Mouse (Mus musculus) neural tube, embryonic 12.5 days (tissue): ENCODE measurements around the gene Rdh19. TPM values are rescaled to one million over a fixed set of nuclear protein-coding genes. Genes with fewer than 3 reads are reported as not detected.
"Not testable (repeated sequence)": the region's sequence is repeated elsewhere in the genome, so short reads cannot be mapped to it uniquely, and the experiment has no call there.

Experiments used
- ATAC-seq: fragments of 200-750 bp; cut with Nextera tagmentation; 2 replicates; pipeline ENCODE4 v1.8.0; 2017; ENCODE audit warnings: low read depth, mild to moderate bottlenecking, moderate TSS enrichment, moderate library complexity; ENCODE audit not compliant: low FRiP score
- H3K27ac ChIP-seq: fragments of 300-500 bp; sonication (generic); 2 replicates; pipeline ENCODE4 v1.5.1; 2016
- H3K27me3 ChIP-seq: fragments of 300-500 bp; sonication (generic); replicated peaks from 2 replicates; pipeline ENCODE4 v1.6.1; 2016; ENCODE audit warnings: mild to moderate bottlenecking
- H3K36me3 ChIP-seq: fragments of 300-500 bp; sonication (generic); 2 replicates; pipeline ENCODE4 v1.6.1; 2016; ENCODE audit warnings: mild to moderate bottlenecking
- H3K4me1 ChIP-seq: fragments of 300-500 bp; sonication (generic); 2 replicates; pipeline ENCODE4 v1.6.1; 2016
- H3K4me2 ChIP-seq: fragments of 300-500 bp; sonication (generic); replicated peaks from 2 replicates; pipeline ENCODE4 v1.6.1; 2016; ENCODE audit warnings: mild to moderate bottlenecking
- H3K4me3 ChIP-seq: fragments of 300-500 bp; sonication (generic); 2 replicates; pipeline ENCODE4 v1.5.1; 2016
- H3K9ac ChIP-seq: fragments of 300-500 bp; sonication (generic); 2 replicates; pipeline ENCODE4 v1.6.1; 2016; ENCODE audit warnings: mild to moderate bottlenecking
- H3K9me3 ChIP-seq: fragments of 300-500 bp; sonication (generic); 2 replicates; pipeline ENCODE4 v1.6.1; 2016; ENCODE audit warnings: mild to moderate bottlenecking
- WGBS: fragments of 180-500 bp; shearing (Covaris S2); methylation state at CpG from one replicate; pipeline ENCODE4 v1.1.7; 2016; 5-methylcytosine and 5-hydroxymethylcytosine counted together
- polyA plus RNA-seq: library from polyadenylated mRNA; unstranded; fragments of >200 nt; fragmentation: Nextera tagmentation; extraction: Ambion mirVana; gene quantifications from 2 replicates; pipeline ENCODE4 v1.2.1, GENCODE M21; 2016

Rdh19 gene
- polyA plus RNA-seq, 1 experiment from 2014 or later: not detected

- no peak overlapping the region for H3K4me3 ChIP-seq
- no peaks in the 10 kb centered on the region for H3K27me3 ChIP-seq
- WGBS: 87% methylated on average over 2 of the region's 2 CpGs
- ATAC-seq: no peak
- no peaks in the 10 kb centered on the region for H3K36me3 ChIP-seq
- H3K27ac ChIP-seq: no peak overlapping the region
- H3K9me3 ChIP-seq: peaks cover 6% of the 10 kb centered on the region; the same call in 1 of the 2 replicates
- H3K9ac ChIP-seq: no peak overlapping the region
- H3K4me2 ChIP-seq: no peak overlapping the region
- H3K4me1 ChIP-seq: no peaks in the 10 kb centered on the region
Observed at GRCm38 (mm10) chr10:127838539-127838938, 11.2 kb upstream of the Rdh19 start.

- H3K9me3 ChIP-seq: peaks cover 6% of the 10 kb centered on the region; the same call in 1 of the 2 replicates
Observed at GRCm38 (mm10) chr10:127840776-127841175, 9.0 kb upstream of the Rdh19 start.

GRCm38 (mm10) chr10:127845945-127846344, 3.8 kb upstream of the Rdh19 start:
- WGBS: 87% methylated on average over 5 of the region's 5 CpGs
- H3K27ac ChIP-seq, H3K4me2 ChIP-seq, H3K9ac ChIP-seq, ATAC-seq, H3K9me3 ChIP-seq, H3K4me3 ChIP-seq, H3K4me1 ChIP-seq, H3K36me3 ChIP-seq, H3K27me3 ChIP-seq: not testable (repeated sequence)

More at GRCm38 (mm10) chr10:127840776-127841175, 9.0 kb upstream of the Rdh19 start:
- Histone ChIP-seq H3K27ac (no peak overlapping the region), H3K4me3 (no peak overlapping the region), H3K27me3 (no peaks in the 10 kb centered on the region), H3K36me3 (no peaks in the 10 kb centered on the region), H3K9ac (no peak overlapping the region), H3K4me1 (no peaks in the 10 kb centered on the region), H3K4me2 (no peak overlapping the region)
- WGBS: 80% methylated on average over 2 of the region's 2 CpGs
- ATAC-seq: no peak

- Histone ChIP-seq H3K4me1 (no peaks in the 10 kb centered on the region), H3K36me3 (no peaks in the 10 kb centered on the region), H3K27me3 (no peaks in the 10 kb centered on the region), H3K27ac (no peak overlapping the region), H3K4me2 (no peak overlapping the region), H3K9me3 (no peaks in the 10 kb centered on the region), H3K9ac (no peak overlapping the region), H3K4me3 (no peak overlapping the region)
- ATAC-seq: no peak
- 79% methylated on average over 1 of the region's 1 CpGs for WGBS
Observed at GRCm38 (mm10) chr10:127848089-127848488, 1.6 kb upstream of the Rdh19 start.

GRCm38 (mm10) chr10:127856376-127856775, 6.6 kb downstream of the Rdh19 start:
- ATAC-seq: no peak
- no peak overlapping the region for H3K27ac ChIP-seq
- H3K9ac ChIP-seq: no peak overlapping the region
- H3K4me1 ChIP-seq: no peaks in the 10 kb centered on the region
- no peaks in the 10 kb centered on the region for H3K27me3 ChIP-seq
- H3K4me3 ChIP-seq: no peak overlapping the region
- H3K36me3 ChIP-seq: no peaks in the 10 kb centered on the region
- H3K9me3 ChIP-seq: no peaks in the 10 kb centered on the region
- no peak overlapping the region for H3K4me2 ChIP-seq

- H3K27ac ChIP-seq: no peak overlapping the region
- no peak for ATAC-seq
- H3K9ac ChIP-seq: no peak overlapping the region
- H3K36me3 ChIP-seq: no peaks in the 10 kb centered on the region
- H3K27me3 ChIP-seq: no peaks in the 10 kb centered on the region
- H3K4me1 ChIP-seq: no peaks in the 10 kb centered on the region
- H3K4me3 ChIP-seq: no peak overlapping the region
- no peak overlapping the region for H3K4me2 ChIP-seq
- no peaks in the 10 kb centered on the region for H3K9me3 ChIP-seq
Observed at GRCm38 (mm10) chr10:127864931-127865330, 15.2 kb downstream of the Rdh19 start.

GRCm38 (mm10) chr10:127866232-127866631, 16.5 kb downstream of the Rdh19 start, which contains the start of gene Rdh16f2:
Gene Rdh16f2 (plus strand): TSS chr10:127866474.
- peaks cover 3% of the 10 kb centered on the region; the same call in 1 of the 2 replicates for H3K9me3 ChIP-seq
- H3K36me3 ChIP-seq: no peaks in the 10 kb centered on the region
- ATAC-seq: no peak
- H3K4me1 ChIP-seq: no peaks in the 10 kb centered on the region
- no peak within 1 kb of the TSS for H3K4me3 ChIP-seq
- H3K9ac ChIP-seq: no peak within 1 kb of the TSS
- H3K4me2 ChIP-seq: no peak within 1 kb of the TSS
- 82% methylated on average over 3 of the region's 3 CpGs for WGBS
- H3K27me3 ChIP-seq: no peaks in the 10 kb centered on the region
- no peak within 1 kb of the TSS for H3K27ac ChIP-seq

GRCm38 (mm10) chr10:127872484-127872883, 22.8 kb downstream of the Rdh19 start:
- Histone ChIP-seq H3K4me1 (no peaks in the 10 kb centered on the region), H3K9me3 (peaks cover 5% of the 10 kb centered on the region; the same call in 1 of the 2 replicates), H3K9ac (no peak overlapping the region), H3K36me3 (no peaks in the 10 kb centered on the region), H3K27me3 (no peaks in the 10 kb centered on the region), H3K4me2 (no peak overlapping the region), H3K27ac (no peak overlapping the region), H3K4me3 (no peak overlapping the region)
- ATAC-seq: no peak
- 77% methylated on average over 4 of the region's 4 CpGs for WGBS

- H3K9ac ChIP-seq: no peak overlapping the region
Observed at GRCm38 (mm10) chr10:127877681-127878080, 28.0 kb downstream of the Rdh19 start.

GRCm38 (mm10) chr10:127878262-127879057, 28.7 kb downstream of the Rdh19 start:
- no peaks in the 10 kb centered on the region for H3K27me3 ChIP-seq
- no peak overlapping the region for H3K4me2 ChIP-seq
- H3K4me1 ChIP-seq: no peaks in the 10 kb centered on the region
- no peak overlapping the region for H3K27ac ChIP-seq
- H3K9ac ChIP-seq: no peak overlapping the region
- no peaks in the 10 kb centered on the region for H3K9me3 ChIP-seq
- no peak for ATAC-seq
- no peak overlapping the region for H3K4me3 ChIP-seq
- no peaks in the 10 kb centered on the region for H3K36me3 ChIP-seq
- WGBS: 76% methylated on average over 3 of the region's 3 CpGs

More at GRCm38 (mm10) chr10:127877681-127878080, 28.0 kb downstream of the Rdh19 start:
- no peak overlapping the region for H3K27ac ChIP-seq
- ATAC-seq: no peak
- no peaks in the 10 kb centered on the region for H3K27me3 ChIP-seq
- H3K4me1 ChIP-seq: no peaks in the 10 kb centered on the region
- H3K4me3 ChIP-seq: no peak overlapping the region
- no peaks in the 10 kb centered on the region for H3K36me3 ChIP-seq
- 58% methylated on average over 2 of the region's 2 CpGs for WGBS
- H3K9me3 ChIP-seq: no peaks in the 10 kb centered on the region
- no peak overlapping the region for H3K4me2 ChIP-seq

GRCm38 (mm10) chr10:127879155-127879688, 29.5 kb downstream of the Rdh19 start:
- no peak overlapping the region for H3K9ac ChIP-seq
- no peak for ATAC-seq
- 89% methylated on average over 3 of the region's 3 CpGs for WGBS
- no peaks in the 10 kb centered on the region for H3K27me3 ChIP-seq
- H3K9me3 ChIP-seq: no peaks in the 10 kb centered on the region
- H3K27ac ChIP-seq: no peak overlapping the region
- no peaks in the 10 kb centered on the region for H3K36me3 ChIP-seq
- no peaks in the 10 kb centered on the region for H3K4me1 ChIP-seq
- H3K4me2 ChIP-seq: no peak overlapping the region
- H3K4me3 ChIP-seq: no peak overlapping the region

GRCm38 (mm10) chr10:127881041-127881440, 31.3 kb downstream of the Rdh19 start:
- Histone ChIP-seq H3K36me3 (no peaks in the 10 kb centered on the region), H3K4me2 (no peak overlapping the region), H3K9ac (no peak overlapping the region), H3K27me3 (no peaks in the 10 kb centered on the region), H3K4me3 (no peak overlapping the region), H3K9me3 (no peaks in the 10 kb centered on the region), H3K27ac (no peak overlapping the region), H3K4me1 (no peaks in the 10 kb centered on the region)
- ATAC-seq: no peak
- WGBS: 86% methylated on average over 4 of the region's 4 CpGs

- no peaks in the 10 kb centered on the region for H3K27me3 ChIP-seq
- H3K36me3 ChIP-seq: no peaks in the 10 kb centered on the region
- H3K9ac ChIP-seq: no peak overlapping the region
- no peaks in the 10 kb centered on the region for H3K4me1 ChIP-seq
- WGBS: 66% methylated on average over 1 of the region's 1 CpGs
- H3K27ac ChIP-seq: no peak overlapping the region
- no peaks in the 10 kb centered on the region for H3K9me3 ChIP-seq
- ATAC-seq: no peak
- H3K4me2 ChIP-seq: no peak overlapping the region
- no peak overlapping the region for H3K4me3 ChIP-seq
Observed at GRCm38 (mm10) chr10:127886551-127886950, 36.8 kb downstream of the Rdh19 start.
